Mouse (Mus musculus): Measurements from ENCODE around the gene Lrguk. TPM values are rescaled to one million over a fixed set of nuclear protein-coding genes. Genes with fewer than 3 reads are reported as not detected.

Lrguk gene
- polyA plus RNA-seq, 1 experiment from 2014 or later: 3.5 TPM

DNA sequence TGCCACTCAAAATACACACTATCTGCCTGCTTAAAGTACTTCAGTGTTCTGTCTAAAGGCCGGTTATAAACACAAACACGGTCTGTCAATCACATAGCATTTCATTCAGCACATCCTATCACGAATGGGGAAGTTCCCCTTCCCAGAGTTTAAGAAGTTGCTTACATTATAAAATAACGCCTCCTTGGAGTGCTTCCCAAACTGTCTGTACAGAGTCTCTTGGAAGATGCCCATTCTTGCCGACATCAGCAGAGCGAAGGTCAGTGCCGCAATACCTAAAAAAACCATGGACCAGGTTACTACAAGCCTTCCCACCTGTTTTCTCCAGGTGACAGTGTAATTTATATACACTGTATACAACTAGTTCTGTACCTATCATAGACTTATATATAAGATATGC, 132.3 kb downstream of the Lrguk start:
- H3K27ac ChIP-seq (ENCODE audit: low read depth): no peak overlapping the region
- H3K27me3 ChIP-seq (ENCODE audit: insufficient read depth, low read length): no peaks in the 10 kb centered on the region
- no peak overlapping the region for H3K4me2 ChIP-seq
- ATAC-seq (ENCODE audit: insufficient read depth) (no peak), DNase-seq (peak; percentile 55)
- H3K4me3 ChIP-seq (ENCODE audit: low read depth, low read length): no peak overlapping the region
- no peak for TF ChIP-seq CTCF (IDR thresholded peaks at IDR 0.05; ENCODE audit: low read depth)
- peaks cover 17% of the 10 kb centered on the region for H3K4me1 ChIP-seq (ENCODE audit: insufficient read depth)
- no peaks in the 10 kb centered on the region for H3K9me3 ChIP-seq (ENCODE audit: low read depth, low read length)
- H3K36me3 ChIP-seq (ENCODE audit: insufficient read depth): peaks cover 94% of the 10 kb centered on the region
- WGBS: 64% methylated on average over 7 of the region's 7 CpGs
- no peak overlapping the region for H3K9ac ChIP-seq

DNA sequence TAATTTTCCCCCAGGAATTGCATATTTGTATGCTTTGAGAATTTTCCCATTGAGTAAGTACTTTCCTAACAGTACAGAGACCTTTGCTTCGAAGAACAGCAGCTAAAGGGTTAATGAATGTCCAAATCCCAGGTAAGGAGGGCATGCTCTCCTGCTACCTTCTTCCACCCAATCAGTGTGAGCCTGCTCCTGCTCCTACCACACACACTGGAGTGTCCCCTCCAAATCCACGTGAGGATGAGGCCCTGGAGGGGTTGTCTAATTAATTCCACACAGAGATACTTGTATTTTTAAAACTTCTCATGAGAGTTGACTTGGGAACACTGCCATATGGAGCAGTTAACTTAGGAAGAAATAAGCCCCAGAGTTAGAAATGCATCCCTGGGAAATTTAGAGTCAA, 133.4 kb downstream of the Lrguk start:
- no peak overlapping the region for H3K27ac ChIP-seq (ENCODE audit: low read depth)
- H3K4me3 ChIP-seq (ENCODE audit: low read depth, low read length): no peak overlapping the region
- H3K9ac ChIP-seq: no peak overlapping the region
- no peaks in the 10 kb centered on the region for H3K27me3 ChIP-seq (ENCODE audit: insufficient read depth, low read length)
- H3K36me3 ChIP-seq (ENCODE audit: insufficient read depth): peaks cover 94% of the 10 kb centered on the region
- no peak for TF ChIP-seq CTCF (IDR thresholded peaks at IDR 0.05; ENCODE audit: low read depth)
- H3K9me3 ChIP-seq (ENCODE audit: low read depth, low read length): no peaks in the 10 kb centered on the region
- no peak overlapping the region for H3K4me2 ChIP-seq
- ATAC-seq (ENCODE audit: insufficient read depth) (no peak), DNase-seq (no peak)
- H3K4me1 ChIP-seq (ENCODE audit: insufficient read depth): peaks cover 13% of the 10 kb centered on the region; the same call in 1 of the 2 replicates
- WGBS: 62% methylated on average over 2 of the region's 2 CpGs

DNA sequence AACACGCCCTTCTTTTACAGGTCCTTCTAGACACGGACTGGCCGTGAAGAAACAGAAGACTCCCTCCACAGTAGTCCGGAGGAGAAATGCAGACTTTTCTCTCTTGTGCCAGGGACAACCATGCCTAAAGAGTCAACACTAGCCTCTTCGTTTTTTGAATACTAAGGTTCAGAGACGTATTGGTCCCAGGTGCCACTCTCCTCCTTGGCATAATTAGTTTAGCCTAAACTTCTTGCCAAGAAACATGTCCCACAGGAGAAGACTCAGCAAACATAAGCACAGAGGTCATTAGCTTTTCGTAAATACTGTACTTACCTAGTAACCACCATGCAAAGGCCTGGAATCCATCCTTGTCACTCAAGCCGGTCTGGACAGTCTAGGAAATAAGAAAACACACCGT, 133.8 kb downstream of the Lrguk start:
- Histone ChIP-seq H3K27me3 (ENCODE audit: insufficient read depth, low read length) (no peaks in the 10 kb centered on the region), H3K9me3 (ENCODE audit: low read depth, low read length) (no peaks in the 10 kb centered on the region)

DNA sequence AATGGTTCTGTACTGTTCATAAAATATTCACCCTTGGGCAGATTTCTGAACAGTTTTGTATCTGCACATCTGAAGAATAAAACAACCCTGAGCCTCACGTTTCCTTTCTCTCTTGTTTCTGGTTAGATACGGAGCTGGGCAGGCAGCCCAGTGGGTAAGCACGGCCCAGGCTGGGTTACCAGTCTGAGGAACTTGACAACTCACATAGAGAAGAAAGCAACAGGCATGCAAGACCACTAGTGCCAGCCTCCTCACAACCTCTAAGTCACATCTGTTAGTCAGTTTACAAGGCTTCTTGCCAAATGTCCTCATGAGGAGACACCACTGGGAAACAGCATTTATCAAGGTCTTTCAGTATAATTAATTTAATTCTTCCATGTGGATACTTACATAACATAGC, 139.6 kb downstream of the Lrguk start:
- H3K4me3 ChIP-seq (ENCODE audit: low read depth, low read length): no peak overlapping the region
- TF ChIP-seq CTCF (IDR thresholded peaks at IDR 0.05; ENCODE audit: low read depth): no peak
- no peaks in the 10 kb centered on the region for H3K9me3 ChIP-seq (ENCODE audit: low read depth, low read length)
- 76% methylated on average over 3 of the region's 3 CpGs for WGBS
- DNase-seq (no peak), ATAC-seq (ENCODE audit: insufficient read depth) (no peak)
- peaks cover 60% of the 10 kb centered on the region for H3K36me3 ChIP-seq (ENCODE audit: insufficient read depth)
- H3K4me1 ChIP-seq (ENCODE audit: insufficient read depth): no peaks in the 10 kb centered on the region
- no peaks in the 10 kb centered on the region for H3K27me3 ChIP-seq (ENCODE audit: insufficient read depth, low read length)
- H3K27ac ChIP-seq (ENCODE audit: low read depth): no peak overlapping the region
- no peak overlapping the region for H3K9ac ChIP-seq
- H3K4me2 ChIP-seq: no peak overlapping the region

More for the DNA sequence above, 133.8 kb downstream of the Lrguk start:
- ATAC-seq (ENCODE audit: insufficient read depth): no peak
- Histone ChIP-seq H3K36me3 (ENCODE audit: insufficient read depth) (peaks cover 90% of the 10 kb centered on the region), H3K9ac (no peak overlapping the region), H3K4me1 (ENCODE audit: insufficient read depth) (peaks cover 13% of the 10 kb centered on the region; the same call in 1 of the 2 replicates), H3K27ac (ENCODE audit: low read depth) (no peak overlapping the region), H3K4me3 (ENCODE audit: low read depth, low read length) (no peak overlapping the region), H3K4me2 (no peak overlapping the region)
- WGBS: 72% methylated on average over 9 of the region's 9 CpGs
- no peak for DNase-seq
- TF ChIP-seq CTCF (IDR thresholded peaks at IDR 0.05; ENCODE audit: low read depth): no peak

DNA sequence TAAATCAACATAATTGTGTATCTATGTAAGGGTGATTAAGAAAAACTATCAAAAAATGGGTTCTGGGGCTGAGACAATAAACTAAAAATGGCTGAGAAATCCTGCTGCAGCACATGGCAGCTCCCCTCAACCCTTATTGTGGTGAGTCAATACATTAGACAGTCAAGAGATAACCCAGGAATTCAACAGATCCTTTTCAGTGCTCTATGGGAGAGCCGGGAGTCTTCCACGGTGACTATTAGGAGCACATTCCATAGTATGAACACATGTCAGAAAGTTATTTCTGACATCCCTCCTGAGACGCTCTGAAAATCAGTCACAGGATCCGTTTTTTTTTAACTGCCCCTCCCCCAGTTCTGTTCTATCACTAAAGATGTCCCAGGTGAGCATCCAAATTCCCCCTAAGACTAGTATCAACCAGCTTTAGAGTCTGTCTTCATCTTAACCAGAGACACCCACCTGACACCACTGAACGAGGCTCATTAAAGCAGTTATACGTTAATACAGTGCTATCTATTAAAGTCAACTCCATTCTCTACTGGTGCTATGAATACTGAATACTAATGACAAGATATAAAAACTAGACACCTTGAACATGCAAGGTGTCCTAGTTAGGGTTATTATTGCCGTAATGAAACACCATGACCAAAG, 141.7 kb downstream of the Lrguk start:
- Histone ChIP-seq H3K27me3 (ENCODE audit: insufficient read depth, low read length) (no peaks in the 10 kb centered on the region), H3K27ac (ENCODE audit: low read depth) (no peak overlapping the region), H3K4me3 (ENCODE audit: low read depth, low read length) (no peak overlapping the region), H3K36me3 (ENCODE audit: insufficient read depth) (peaks cover 39% of the 10 kb centered on the region), H3K4me1 (ENCODE audit: insufficient read depth) (peaks cover 3% of the 10 kb centered on the region; the same call in 1 of the 2 replicates), H3K9me3 (ENCODE audit: low read depth, low read length) (no peaks in the 10 kb centered on the region), H3K4me2 (no peak overlapping the region), H3K9ac (no peak overlapping the region)
- DNase-seq: no peak
- TF ChIP-seq CTCF (IDR thresholded peaks at IDR 0.05; ENCODE audit: low read depth): no peak
- ATAC-seq (ENCODE audit: insufficient read depth): no peak
- 60% methylated on average over 7 of the region's 7 CpGs for WGBS

DNA sequence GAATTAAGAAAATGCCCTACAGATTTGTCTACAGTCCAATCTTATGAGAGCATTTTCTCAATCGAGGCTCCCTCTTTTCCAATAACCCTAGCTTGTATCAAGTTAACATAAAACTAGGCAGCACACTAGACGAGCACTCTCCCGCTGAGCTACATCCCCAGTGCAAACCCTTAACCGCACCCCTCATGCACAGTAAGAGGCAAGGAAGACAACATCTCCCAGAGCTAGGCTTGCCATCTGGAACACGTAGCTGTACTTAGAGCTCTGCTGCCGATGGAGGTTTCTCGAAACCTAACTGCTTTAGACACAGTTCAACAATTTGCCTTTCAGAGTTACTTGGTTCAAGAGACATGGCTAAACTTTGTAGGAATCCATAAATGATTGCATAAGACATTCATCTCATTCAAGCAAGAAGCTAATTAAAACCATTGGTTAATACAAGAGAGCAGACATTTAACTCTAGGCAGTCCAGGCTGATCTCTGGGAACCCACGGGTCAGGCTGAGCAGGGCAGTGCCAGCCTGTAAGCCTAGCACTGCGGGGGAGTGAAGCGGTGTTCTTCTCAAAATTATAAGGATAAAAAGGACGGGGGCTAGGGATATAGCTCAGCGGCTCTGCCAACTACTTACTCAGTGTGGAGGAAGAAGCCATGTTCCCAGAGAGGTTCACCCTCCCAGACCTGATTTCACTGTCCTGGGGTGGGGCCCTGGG, 142.7 kb downstream of the Lrguk start:
- Histone ChIP-seq H3K36me3 (ENCODE audit: insufficient read depth) (peaks cover 31% of the 10 kb centered on the region), H3K9me3 (ENCODE audit: low read depth, low read length) (no peaks in the 10 kb centered on the region), H3K27ac (ENCODE audit: low read depth) (no peak overlapping the region), H3K27me3 (ENCODE audit: insufficient read depth, low read length) (no peaks in the 10 kb centered on the region), H3K4me2 (no peak overlapping the region), H3K4me1 (ENCODE audit: insufficient read depth) (peaks cover 3% of the 10 kb centered on the region; the same call in 1 of the 2 replicates), H3K4me3 (ENCODE audit: low read depth, low read length) (no peak overlapping the region), H3K9ac (no peak overlapping the region)
- WGBS: 89% methylated on average over 12 of the region's 12 CpGs
- ATAC-seq (ENCODE audit: insufficient read depth): no peak
- TF ChIP-seq CTCF (IDR thresholded peaks at IDR 0.05; ENCODE audit: low read depth): no peak
- no peak for DNase-seq

DNA sequence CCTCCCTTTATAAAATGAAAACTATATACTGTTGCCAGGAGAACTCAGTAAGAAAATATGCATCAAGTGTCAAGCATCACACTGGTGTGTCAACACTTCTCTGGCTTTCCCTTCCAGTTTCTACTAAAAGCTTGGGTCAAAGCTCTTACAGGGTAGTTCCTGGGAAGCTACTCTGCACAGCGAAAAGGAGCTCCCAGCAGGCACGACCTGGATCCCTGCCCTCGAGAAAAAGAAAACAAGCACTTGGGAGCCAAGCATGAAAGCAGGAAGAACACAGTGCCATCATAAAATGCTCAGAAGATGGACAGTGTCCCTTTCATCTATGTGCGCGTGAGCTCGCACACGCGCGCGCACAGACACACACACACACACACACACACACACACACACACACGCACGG, 144.0 kb downstream of the Lrguk start:
- Histone ChIP-seq H3K27ac (ENCODE audit: low read depth) (no peak overlapping the region), H3K9me3 (ENCODE audit: low read depth, low read length) (no peaks in the 10 kb centered on the region), H3K4me2 (no peak overlapping the region), H3K9ac (no peak overlapping the region), H3K36me3 (ENCODE audit: insufficient read depth) (peaks cover 24% of the 10 kb centered on the region; the same call in 1 of the 2 replicates), H3K4me1 (ENCODE audit: insufficient read depth) (peaks cover 3% of the 10 kb centered on the region; the same call in 1 of the 2 replicates), H3K27me3 (ENCODE audit: insufficient read depth, low read length) (no peaks in the 10 kb centered on the region), H3K4me3 (ENCODE audit: low read depth, low read length) (no peak overlapping the region)
- ATAC-seq (ENCODE audit: insufficient read depth): no peak
- DNase-seq: no peak
- TF ChIP-seq CTCF (IDR thresholded peaks at IDR 0.05; ENCODE audit: low read depth): no peak
- WGBS: 73% methylated on average over 12 of the region's 12 CpGs
